Mouse (Mus musculus) layer of hippocampus, postnatal 25 days (tissue): ENCODE data around the gene Actl10. TPM values are rescaled to one million over a fixed set of nuclear protein-coding genes. Genes with fewer than 3 reads are reported as not detected.

Experiments
- DNase-seq, 2 experiments: peaks; one replicate each; pipeline ENCODE4 v3.0.0; 2022; ENCODE audit warnings: mixed read lengths in 2 of 2, low spot score in 1 of 2; ENCODE audit errors: extremely low spot score in 1 of 2
- total RNA-seq, 2 experiments: library from RNA; stranded (reverse); gene quantifications; 2 replicates each; pipeline ENCODE4 v1.2.3; 2021

Actl10 gene
- total RNA-seq, 2 experiments from 2014 or later: not detected

DNA sequence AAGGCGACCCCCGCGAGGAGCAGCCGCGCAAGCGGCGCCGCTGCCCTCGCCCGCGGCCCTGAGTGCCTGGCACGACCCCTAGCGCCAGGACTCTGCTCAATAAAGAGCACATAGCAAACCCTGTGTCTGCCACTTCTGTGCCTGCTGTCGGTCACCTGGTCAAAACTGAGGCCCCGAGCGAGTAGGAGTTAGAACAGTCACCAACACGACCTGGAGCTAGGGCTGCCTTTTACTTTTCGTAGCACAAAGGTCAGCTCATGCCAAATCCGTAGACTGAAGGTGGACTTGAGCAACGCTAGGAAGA is 1.7 kb upstream of the Actl10 start:
- DNase-seq: no peak

DNA sequence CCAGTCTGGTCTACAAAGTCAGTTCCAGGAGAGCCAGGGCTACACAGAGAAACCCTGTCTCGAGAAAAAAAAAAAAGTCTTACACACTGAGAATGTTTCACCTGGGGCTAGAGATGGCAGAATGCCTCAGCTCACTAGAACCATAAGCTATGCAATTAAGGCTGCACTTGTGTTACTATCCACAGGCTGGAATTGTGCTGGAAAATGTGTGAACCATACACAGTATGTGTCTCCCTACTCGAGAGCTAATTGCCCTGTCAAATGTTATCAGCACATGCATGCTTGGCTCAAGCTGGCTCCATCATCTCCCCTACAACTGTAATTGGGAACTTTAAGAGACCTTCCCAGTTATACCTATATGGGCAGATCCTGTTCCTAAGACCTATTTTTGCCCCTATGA is 639 bp upstream of the Actl10 start:
- no peak for DNase-seq

DNA sequence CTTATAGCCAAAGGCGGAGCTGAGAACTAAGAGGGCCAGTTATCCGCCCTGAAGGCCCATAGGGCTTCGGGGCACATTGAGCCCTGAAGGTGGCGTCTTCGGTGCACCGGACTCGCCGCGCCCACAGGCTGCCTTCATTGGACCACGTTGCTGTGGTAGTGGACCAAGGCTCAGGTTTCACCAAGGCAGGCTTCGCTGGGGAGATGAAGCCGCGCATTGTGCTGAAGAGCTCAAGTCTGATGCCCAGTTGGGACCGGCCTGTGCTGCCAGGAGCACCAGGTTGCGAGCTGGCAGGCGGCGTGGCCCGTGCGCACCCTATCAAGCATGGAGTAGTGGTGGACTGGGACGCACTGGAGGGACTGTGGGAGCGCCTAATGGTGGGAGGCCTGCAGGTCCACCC is 351 bp downstream of the Actl10 start:
- no peak for DNase-seq

DNA sequence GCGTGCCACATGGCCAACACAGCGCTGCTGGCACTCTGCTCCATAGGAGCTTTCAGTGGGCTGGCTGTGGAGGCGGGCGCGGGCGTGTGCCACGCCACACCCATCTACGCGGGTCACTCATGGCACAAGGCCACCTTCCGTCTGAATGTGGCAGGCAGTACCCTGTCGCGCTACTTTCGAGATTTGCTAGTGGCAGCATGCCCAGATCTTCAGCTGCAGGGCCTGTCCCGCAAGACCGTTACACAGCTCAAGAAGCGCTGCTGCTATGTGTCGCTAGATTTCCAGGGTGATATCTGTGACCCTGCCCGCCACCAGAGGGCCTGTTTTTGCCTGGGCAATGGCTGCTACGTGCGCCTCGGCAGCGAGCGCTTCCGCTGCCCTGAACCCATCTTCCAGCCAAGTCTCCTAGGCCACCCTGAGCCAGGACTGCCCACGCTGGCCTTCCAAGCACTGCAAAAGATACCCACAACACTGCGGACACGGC is 890 bp downstream of the Actl10 start:
- peak in 1 of 2 experiments; percentile 53 for DNase-seq

DNA sequence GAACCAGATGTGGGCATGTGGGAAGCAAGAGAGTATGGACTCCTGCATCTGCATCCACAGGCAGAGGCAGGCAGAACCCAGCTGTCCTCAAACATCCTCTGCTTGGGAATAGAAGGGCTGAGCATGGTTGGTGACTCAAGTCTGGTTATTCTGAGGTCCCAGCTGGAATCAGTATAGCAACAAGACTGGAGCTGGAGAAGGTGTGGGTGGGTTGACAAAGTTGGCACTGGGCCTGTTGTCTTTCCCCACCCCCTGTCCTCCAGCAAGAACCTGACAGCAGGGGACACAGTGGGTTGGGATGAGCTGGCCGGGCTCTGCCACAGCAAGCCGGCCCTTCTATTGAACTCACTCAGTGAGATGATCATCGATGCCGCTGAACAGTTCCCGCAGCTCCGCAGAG is 3.7 kb downstream of the Actl10 start:
- DNase-seq: no peak

DNA sequence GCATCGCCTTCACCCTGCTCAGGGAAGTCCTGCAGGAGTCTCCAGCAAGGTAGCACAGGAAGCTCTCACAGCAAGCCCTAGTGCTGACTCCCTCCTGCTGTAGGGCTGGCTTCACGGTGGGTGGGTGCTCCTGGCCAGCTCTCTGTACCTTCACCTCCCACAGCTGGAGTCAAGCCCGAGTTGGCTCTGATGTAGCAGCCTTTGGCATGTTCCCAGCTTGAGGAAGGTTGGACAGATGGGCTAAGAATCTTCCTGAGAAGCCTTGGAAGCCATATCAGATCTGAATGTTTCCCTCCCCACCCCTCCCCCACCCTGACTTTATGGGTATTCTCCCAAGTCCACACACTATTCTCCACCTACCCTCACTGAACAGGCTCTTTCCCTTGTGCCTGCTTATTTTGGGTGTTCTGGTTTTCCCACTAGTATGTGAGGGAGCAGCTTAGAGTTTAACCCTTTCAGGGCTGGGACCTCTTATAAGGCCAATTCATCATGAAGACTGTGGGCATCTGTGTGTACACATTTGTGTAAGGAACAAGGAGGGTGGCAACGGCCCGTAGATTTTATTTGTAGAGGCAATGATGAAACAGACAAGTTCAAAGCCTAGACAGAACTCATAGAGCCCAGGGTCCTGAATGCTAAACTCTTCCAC is 5.7 kb downstream of the Actl10 start:
- no peak for DNase-seq

DNA sequence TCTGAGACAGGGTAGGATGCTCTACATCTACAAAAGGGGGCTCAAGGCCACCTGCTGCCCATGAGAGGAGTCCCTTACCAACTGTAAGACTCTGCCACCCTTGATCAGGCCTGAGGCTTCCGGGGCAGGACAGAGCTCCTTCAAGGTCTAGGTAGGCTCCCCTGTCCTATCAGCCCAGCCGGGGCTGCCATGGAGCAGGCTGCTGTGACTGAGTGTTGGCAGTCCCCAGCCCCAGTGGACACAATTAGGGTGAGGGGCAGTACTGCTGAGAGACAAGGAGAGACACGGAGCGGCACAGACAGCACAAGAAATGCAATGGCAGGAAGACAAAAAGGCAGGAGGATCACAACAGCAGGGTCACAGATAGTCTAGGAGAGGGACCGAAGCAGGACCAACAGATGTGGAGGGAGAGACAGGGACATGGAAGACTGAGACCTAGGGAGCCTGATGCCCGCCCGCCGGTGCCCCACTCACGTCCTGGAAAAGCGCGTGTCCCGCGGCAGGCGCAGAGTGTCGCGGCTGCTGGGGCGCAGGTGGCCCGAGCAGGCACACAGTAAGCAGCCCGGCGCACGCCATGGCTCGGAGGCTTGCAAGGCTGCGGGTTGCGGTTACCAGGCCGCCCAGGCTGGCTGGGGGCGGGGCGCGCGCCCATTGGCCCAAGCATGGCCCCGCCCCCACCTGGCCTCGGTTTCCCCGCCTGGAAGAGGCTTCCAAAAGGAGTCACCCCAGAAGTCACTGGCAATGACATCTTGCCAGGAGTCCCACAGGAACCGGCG is 6.9 kb downstream of the Actl10 start, which contains the start of gene Necab3:
Gene Necab3 (minus strand): TSS at position 627 of the 776 bp plus-strand sequence.
- DNase-seq: peak in 1 of 2 experiments; percentile 56

DNA sequence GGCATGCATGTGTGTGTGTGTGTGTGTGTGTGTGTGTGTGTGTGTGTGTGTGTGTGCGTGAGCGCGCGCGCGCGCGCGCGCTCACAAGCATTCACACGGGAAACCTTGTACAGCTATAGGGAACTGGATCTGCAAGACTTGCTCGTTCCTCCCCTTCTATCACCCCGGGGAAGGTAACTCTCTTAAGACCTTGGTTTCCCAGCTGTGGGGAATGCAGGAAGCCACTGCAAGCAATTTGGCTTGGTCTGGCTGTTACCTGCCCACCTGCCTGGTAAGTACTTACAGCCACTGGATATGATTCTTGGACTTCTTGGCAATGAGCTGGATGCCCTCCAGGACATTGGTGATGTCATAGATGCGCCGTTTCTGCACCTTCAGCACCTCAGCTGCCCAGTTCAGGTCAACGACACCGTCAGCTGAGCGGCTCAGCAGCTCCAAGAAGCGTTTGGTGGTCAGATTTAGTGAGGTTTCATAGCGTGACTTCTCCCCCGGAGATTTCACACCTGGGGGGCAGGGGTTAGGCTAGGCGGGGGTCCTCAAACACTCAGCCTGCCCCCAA is 12.1 kb downstream of the Actl10 start:
- no peak for DNase-seq

DNA sequence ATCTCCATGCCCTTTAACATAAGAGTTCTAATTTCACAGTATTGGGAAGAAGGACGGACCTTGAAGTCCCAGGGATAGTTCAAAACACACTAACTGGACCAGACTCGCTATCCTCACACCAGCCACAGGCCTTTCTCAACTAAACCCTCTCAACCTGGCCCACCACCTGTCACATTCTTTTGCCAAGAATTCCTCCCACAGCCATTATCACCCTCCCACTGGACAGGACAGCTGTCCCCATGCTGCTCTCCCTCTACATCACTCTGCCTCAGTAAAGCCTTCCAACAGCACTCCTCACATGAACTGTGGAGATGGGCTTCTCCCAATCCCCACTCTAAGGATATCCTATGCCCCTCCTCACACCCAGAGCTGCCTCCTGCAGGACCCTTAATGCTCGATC is 14.0 kb downstream of the Actl10 start:
- DNase-seq: no peak

DNA sequence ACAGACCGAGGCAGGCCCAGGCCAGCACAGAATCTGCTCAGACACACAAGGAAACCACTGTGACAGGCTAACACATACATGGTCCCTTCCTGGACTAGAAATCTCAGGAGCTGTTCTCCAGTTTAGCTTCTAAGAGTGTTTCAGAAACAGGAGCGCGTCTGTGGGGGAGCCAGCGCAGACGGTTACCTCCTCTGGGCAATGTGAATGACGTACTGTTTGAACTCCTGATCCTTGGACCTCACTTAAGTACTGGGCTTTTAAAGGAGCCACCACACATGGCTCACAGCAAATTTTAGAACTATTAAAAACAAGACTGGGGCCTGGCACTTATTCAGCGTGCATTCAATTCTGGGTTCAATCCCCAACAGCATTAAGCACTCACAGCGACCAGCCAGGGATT is 15.1 kb downstream of the Actl10 start:
- DNase-seq: no peak

DNA sequence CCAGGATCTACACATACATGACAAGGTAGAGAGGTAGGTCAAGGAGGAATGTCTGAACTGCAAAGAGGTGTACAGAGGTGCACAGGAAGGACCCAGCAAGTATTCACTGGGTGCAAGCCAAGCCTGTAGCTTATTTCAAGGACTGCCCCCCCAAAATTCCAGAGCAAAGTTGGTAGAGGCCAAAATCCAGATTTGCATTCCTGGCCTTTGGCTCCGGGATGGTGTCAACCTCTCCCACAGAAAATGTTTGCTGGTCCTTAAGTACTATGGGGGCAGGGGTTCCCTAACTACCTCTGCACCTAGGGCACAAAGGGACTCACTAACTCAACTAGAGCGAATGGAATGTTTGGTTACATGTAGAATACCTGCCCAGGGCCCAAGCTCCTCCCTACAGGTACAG is 16.2 kb downstream of the Actl10 start:
- no peak for DNase-seq

DNA sequence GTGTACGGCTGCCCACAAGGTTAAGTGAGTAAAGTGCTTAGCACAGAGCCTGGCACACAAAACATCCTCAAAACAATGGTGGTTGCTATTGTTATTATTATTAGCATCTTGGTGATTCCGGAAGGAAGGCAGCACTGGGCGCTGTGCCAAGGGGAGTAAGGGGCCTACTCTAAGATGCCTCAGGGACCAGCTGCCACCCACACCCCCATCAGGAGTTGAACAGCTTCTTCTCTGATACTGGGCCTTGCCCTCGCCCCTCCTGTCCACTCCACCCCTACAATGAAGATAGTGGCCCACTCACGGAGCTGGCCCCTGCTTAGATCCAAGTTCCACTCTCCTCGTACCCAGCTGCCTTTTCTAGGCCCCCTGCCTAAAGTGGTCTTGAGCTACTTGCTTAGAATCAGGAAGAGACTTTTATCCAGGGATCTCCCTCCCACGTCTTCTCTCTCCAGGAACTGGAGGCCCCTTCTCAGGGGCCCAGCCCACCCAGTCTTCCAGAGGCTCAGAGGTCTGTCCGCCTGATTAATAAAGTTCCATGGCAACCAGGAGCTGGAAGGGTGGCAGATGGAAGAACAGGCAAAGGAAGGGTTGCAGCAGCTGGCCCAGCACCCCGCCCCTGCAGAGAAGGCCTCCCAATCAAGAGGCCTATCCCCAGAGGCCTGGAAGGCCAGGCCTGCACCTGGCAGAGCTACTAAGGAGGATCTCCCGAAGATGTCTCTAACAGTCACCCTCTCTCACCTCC is 16.9 kb downstream of the Actl10 start:
- DNase-seq: no peak

DNA sequence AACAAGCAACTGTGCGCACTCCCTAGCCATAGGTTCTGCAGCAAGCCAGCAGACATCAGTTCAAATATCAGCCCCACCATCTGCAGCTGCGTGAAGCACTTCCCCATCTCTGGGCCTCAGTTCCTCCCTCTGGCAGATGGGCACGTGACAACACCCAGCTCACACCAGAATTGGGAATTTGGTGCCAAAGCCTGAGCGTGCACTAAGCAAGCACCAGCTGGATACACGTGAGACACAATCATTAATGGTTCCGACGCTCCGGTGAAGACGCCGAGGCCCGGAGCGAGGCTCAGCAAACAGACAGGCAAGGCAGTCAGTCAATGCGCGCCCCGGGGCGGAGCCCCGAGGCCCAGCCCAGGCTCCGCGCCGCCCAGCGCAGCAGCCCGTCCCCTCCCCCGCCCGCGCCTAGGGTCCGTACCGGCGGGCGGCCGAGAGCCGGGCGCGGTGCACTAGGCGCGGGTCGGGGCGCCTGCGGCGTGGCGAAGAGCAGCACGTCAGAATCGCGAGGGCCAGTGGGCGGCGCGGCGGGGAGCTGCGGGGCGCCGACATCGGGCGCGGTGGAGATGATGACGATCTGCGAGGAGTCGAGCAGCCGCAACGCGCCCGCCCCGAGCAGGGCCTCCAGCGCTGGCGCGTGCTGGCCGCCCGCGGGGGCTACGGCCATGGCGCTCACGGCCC is 17.6 kb downstream of the Actl10 start:
- DNase-seq: peak in 1 of 2 experiments; percentile 39

DNA sequence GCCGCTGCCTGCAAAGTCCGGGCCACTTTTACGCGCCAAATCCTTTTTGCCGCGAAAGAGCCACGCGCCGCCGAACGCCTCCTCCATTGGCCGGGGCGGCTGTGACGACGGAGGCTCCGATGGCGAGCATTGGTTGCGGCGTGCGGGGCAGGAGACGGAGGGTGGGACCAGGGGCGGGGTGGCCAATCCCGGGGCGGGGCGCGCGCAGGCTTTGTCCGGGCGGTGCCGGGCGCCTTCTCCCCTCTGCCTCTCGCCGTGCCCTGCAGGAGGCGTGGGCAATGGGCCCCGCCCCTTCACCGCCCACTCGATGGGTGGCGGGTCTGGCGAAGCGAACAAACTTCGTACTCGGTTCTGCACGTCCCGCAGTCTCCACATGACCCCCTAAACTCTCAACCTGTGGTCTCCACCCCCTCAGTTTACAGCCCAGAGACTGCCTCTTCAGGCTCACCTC is 18.3 kb downstream of the Actl10 start, which contains the start of gene E2f1:
Gene E2f1 (minus strand): TSS at position 57 of the 451 bp plus-strand sequence.
- DNase-seq: peak; percentile 83 to 85

DNA sequence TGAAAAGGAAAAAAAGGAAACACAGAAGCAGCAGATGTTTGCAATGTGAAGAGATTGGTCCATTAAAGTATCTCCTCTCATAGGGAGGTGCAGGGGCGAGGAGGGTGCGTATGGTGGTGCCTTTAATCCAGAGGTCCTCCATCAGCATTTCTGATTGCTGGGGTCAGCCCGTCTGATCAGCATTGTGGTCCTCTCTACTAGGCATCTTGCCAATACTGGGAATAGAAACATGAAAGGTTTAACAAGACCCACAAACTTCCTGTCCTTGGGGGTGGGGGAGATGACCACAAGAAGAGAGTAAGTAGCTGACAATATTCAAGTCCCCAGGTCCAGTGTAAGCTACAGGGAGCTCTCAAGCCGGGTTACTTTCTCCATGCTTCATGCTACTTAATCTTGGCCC is 19.1 kb downstream of the Actl10 start:
- no peak for DNase-seq

DNA sequence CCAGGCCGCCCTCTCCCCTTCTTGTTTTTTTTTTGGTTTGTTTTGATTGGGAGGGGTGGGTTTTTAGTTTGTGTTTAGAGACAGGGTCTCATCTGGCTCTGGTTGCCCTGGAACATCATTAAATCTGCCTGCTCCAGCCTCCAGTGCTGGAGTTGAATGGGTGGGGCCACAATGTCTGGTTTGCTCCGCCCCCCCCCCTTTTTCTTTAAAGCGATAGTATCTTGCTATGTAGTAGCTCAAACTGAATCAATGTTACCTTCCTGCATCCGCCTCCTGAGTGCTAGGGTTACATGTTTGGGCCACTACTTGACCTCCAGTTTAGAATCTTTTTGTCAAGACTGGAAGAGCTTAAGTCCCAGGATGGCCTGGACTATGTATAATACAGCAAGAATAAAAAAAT is 19.7 kb downstream of the Actl10 start:
- DNase-seq: no peak

DNA sequence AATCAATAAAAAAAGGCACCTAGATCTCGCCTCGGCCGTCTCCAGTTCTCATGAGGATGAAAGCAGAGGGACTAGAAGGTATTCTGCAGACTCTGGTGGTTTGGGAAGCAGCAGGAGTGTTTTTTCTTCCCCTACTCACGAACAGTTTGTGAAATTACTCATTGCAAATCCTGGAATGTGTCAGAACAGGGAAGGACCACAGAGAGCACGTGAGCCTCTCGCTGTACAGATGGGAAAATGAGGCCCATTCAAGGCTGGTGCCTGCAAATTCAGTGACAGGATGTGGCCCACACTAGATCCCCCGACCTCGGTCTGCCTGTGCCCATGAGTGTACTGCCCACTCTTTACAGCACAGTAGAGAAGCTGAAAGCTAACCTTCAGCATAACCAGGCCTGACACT is 20.4 kb downstream of the Actl10 start:
- no peak for DNase-seq

DNA sequence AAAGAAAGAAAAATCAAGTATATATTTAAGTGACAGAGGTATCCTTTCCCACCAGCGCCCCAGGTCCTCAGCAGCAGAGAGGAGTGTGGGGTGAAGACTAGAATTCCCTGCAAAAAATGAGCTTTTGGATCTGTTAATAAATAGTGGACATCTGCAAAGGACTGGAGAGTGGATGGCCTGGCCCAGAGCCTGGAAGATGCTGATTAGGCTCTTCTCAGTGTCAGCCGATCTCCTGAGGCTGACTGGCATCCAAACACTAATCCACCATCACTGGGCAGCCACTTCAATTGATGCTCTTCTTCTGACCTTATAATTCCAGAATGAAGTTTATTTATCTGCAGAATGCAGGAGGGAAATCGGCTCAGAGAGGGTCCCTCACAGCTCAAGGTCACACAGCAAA is 21.4 kb downstream of the Actl10 start:
- no peak for DNase-seq

DNA sequence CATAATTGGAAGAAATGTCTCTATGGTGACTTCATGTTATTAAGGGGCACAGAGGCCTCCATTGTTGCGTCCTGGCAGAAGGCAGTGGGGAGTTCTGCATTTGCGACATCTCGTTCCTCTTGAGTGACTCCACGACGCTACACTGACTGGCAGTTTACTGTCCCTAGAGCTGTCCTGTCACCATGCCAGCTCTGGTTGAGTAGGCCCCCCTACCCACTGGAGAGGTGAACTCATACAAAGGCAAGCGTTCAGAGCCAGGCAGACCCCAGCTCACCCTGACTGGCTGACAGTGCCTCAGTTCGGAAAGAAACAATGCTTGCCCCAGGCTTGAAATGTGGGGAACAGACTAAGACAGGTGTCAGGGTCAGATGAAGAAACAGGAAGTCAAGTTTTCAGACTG is 22.7 kb downstream of the Actl10 start:
- no peak for DNase-seq
